Mouse (Mus musculus): ENCODE results near the gene Slc4a4.
A peak's percentile ranks its signal among the peaks of the same experiment; 100 is the strongest.

The Slc4a4 gene

GRCm38 (mm10) chr5:88886668-88887555 is at the start of gene Slc4a4:
Slc4a4 (plus strand) TSS chr5:88886818.
- peak; percentile 36 for DNase-seq (ENCODE audit: low read depth, low spot score)

GRCm38 (mm10) chr5:88840080-88840798 is 46.4 kb upstream of the Slc4a4 start:
- no peak for DNase-seq (ENCODE audit: low read depth, low spot score)

- DNase-seq (ENCODE audit: low read depth, low spot score): no peak
These were observed 29.3 kb upstream of the Slc4a4 start for GRCm38 (mm10) chr5:88857311-88857710.

GRCm38 (mm10) chr5:88857801-88858200 is 28.8 kb upstream of the Slc4a4 start:
- DNase-seq (ENCODE audit: low read depth, low spot score): no peak

- no peak for DNase-seq (ENCODE audit: low read depth, low spot score)
These were observed 28.4 kb upstream of the Slc4a4 start for GRCm38 (mm10) chr5:88858226-88858625.

- peak; percentile 53 for DNase-seq (ENCODE audit: low read depth, low spot score)
These were observed 24.5 kb upstream of the Slc4a4 start for GRCm38 (mm10) chr5:88862163-88862562.

- no peak for DNase-seq (ENCODE audit: low read depth, low spot score)
These were observed 23.8 kb upstream of the Slc4a4 start for GRCm38 (mm10) chr5:88862794-88863193.

GRCm38 (mm10) chr5:88884101-88884500 is 2.5 kb upstream of the Slc4a4 start:
- peak; percentile 70 for DNase-seq (ENCODE audit: low read depth, low spot score)

- no peak for DNase-seq (ENCODE audit: low read depth, low spot score)
These were observed 1.1 kb upstream of the Slc4a4 start for GRCm38 (mm10) chr5:88885503-88885902.

GRCm38 (mm10) chr5:88885944-88886343 is 674 bp upstream of the Slc4a4 start:
- DNase-seq (ENCODE audit: low read depth, low spot score): no peak

- no peak for DNase-seq (ENCODE audit: low read depth, low spot score)
These were observed 310 bp upstream of the Slc4a4 start for GRCm38 (mm10) chr5:88886349-88886667.

GRCm38 (mm10) chr5:88887556-88888412 is 1.2 kb downstream of the Slc4a4 start:
- DNase-seq (ENCODE audit: low read depth, low spot score): peak; percentile 25

GRCm38 (mm10) chr5:88888413-88888700 is 1.7 kb downstream of the Slc4a4 start:
- DNase-seq (ENCODE audit: low read depth, low spot score): no peak

- DNase-seq (ENCODE audit: low read depth, low spot score): no peak
These were observed 2.7 kb downstream of the Slc4a4 start for GRCm38 (mm10) chr5:88889326-88889725.

GRCm38 (mm10) chr5:88890146-88890545 is 3.5 kb downstream of the Slc4a4 start:
- DNase-seq (ENCODE audit: low read depth, low spot score): no peak

- DNase-seq (ENCODE audit: low read depth, low spot score): peak; percentile 46
These were observed 10.0 kb downstream of the Slc4a4 start for GRCm38 (mm10) chr5:88896574-88896973.

- no peak for DNase-seq (ENCODE audit: low read depth, low spot score)
These were observed 16.5 kb downstream of the Slc4a4 start for GRCm38 (mm10) chr5:88903111-88903510.

- no peak for DNase-seq (ENCODE audit: low read depth, low spot score)
These were observed 16.9 kb downstream of the Slc4a4 start for GRCm38 (mm10) chr5:88903526-88903925.

- DNase-seq (ENCODE audit: low read depth, low spot score): no peak
These were observed 18.2 kb downstream of the Slc4a4 start for GRCm38 (mm10) chr5:88904841-88905240.

- peak; percentile 39 for DNase-seq (ENCODE audit: low read depth, low spot score)
These were observed 21.0 kb downstream of the Slc4a4 start for GRCm38 (mm10) chr5:88907615-88908014.

GRCm38 (mm10) chr5:88912629-88913028 is 26.0 kb downstream of the Slc4a4 start:
- no peak for DNase-seq (ENCODE audit: low read depth, low spot score)

- DNase-seq (ENCODE audit: low read depth, low spot score): no peak
These were observed 28.5 kb downstream of the Slc4a4 start for GRCm38 (mm10) chr5:88915082-88915481.
